7 mouse cellular contexts compared by ENCODE assay signal in the genomic region with DNA sequence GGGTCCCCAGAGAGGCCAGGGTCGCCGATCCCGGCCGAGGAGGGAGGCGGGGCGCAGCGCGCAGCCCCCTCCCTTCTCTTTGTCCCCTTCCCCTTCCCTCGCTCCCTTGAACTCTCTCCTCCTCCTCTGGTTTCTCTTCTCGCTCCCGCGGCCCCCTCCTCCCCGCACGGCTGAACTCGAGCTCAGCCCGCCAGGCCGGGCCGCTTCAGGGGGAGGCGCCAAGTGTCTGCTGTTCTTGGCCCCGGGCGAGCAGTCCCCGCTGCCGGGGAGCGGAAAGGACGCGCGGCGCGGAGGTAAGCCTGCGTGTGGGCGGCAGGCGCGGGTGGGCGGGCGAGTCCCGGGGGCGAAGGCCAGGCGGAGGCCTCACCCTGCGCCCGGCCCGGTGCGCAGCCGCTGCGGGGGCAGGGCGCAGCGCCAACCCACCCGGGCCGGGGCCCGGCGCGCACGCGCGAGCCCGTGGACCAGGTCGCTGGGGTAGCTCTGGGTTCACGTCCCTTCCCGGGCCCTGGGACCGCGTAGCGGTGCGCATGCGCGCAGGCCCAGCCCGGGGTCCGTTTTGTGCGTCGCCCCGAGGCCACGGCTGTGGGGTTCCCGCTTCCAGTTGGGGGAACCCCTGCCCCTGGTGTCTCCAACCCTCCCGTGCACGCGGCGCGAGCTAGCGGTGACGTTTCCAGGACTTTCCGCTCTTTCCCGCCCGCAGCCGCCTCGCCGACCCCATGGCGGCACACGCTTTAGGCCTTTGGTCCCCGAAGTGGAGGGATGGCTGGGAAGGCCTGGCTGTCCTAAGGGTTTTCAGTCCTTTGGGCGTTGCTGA. TPM values are rescaled to one million over a fixed set of nuclear protein-coding genes. Genes with fewer than 3 reads are reported as not detected.
DNase-seq lines count a peak whose midpoint lies in the region; ATAC-seq and TF ChIP-seq lines count a peak whose summit lies in the region.

No protein-coding gene starts in this region.

- H3K27me3 ChIP-seq in intestine, postnatal 0 days (replicated peaks; ENCODE audit: control insufficient read depth, insufficient read depth, low read length) = no peaks in the 10 kb centered on the region
- H3K27me3 ChIP-seq in limb, embryonic 11.5 days (ENCODE audit: control insufficient read depth, insufficient read depth, low read length) = no peaks in the 10 kb centered on the region
- no peaks in the 10 kb centered on the region for H3K27me3 ChIP-seq in midbrain, embryonic 13.5 days
- no peaks in the 10 kb centered on the region for H3K27me3 ChIP-seq in small intestine, adult 2 months (ENCODE audit: control insufficient read depth, insufficient read depth, low read length)

- no peaks in the 10 kb centered on the region for H3K36me3 ChIP-seq in intestine, postnatal 0 days (ENCODE audit: control insufficient read depth, insufficient read depth)
- H3K36me3 ChIP-seq in limb, embryonic 11.5 days (ENCODE audit: control insufficient read depth, insufficient read depth, low read length) = no peaks in the 10 kb centered on the region
- peaks cover 6% of the 10 kb centered on the region; the same call in 1 of the 2 replicates for H3K36me3 ChIP-seq in midbrain, embryonic 13.5 days
- no peaks in the 10 kb centered on the region for H3K36me3 ChIP-seq in small intestine, adult 2 months (ENCODE audit: control insufficient read depth, insufficient read depth, low read length)

- no peaks in the 10 kb centered on the region for H3K9me3 ChIP-seq in intestine, postnatal 0 days (ENCODE audit: control insufficient read depth)
- no peaks in the 10 kb centered on the region for H3K9me3 ChIP-seq in limb, embryonic 11.5 days (ENCODE audit: control insufficient read depth, low read length)
- H3K9me3 ChIP-seq in midbrain, embryonic 13.5 days = 0 out of 2 replicates have a peak, but pooled peaks cover 5% of the 10 kb centered on the region

- peak overlapping the region; percentile 96 for H3K9ac ChIP-seq in intestine, postnatal 0 days (ENCODE audit: low read depth, low read length)
- peak overlapping the region; percentile 97 for H3K9ac ChIP-seq in limb, embryonic 11.5 days (ENCODE audit: low read length)
- H3K9ac ChIP-seq in midbrain, embryonic 13.5 days (replicated peaks) = peak overlapping the region; percentile 97

- H3K4me3 ChIP-seq in intestine, postnatal 0 days (ENCODE audit: low read depth, low read length) = peak overlapping the region; percentile 80
- H3K4me3 ChIP-seq in limb, embryonic 11.5 days (ENCODE audit: low read depth, low read length) = peak overlapping the region; percentile 48
- peak overlapping the region; percentile 76 for H3K4me3 ChIP-seq in midbrain, embryonic 13.5 days (replicated peaks)
- peak overlapping the region; percentile 89 for H3K4me3 ChIP-seq in small intestine, adult 2 months (ENCODE audit: low read depth, low read length)

- peak; percentile 76 for ATAC-seq in granulocyte monocyte progenitor cell, adult 5-6 weeks (replicated peaks; ENCODE audit: poor library complexity, severe bottlenecking)
- ATAC-seq in intestine, postnatal 0 days = peak; percentile 94
- ATAC-seq in limb, embryonic 11.5 days (ENCODE audit: insufficient number of reproducible peaks, low FRiP score, low TSS enrichment, low read depth) = peak; percentile 91
- ATAC-seq in midbrain, embryonic 13.5 days = peak; percentile 96

- peak; percentile 79 for TF ChIP-seq POLR2A in small intestine, adult 2 months (IDR thresholded peaks at IDR 0.05; ENCODE audit: low read depth, low read length)

- under 1% methylated on average over 84 of the region's 88 CpGs for WGBS in intestine, postnatal 0 days
- under 1% methylated on average over 66 of the region's 88 CpGs for WGBS in limb, embryonic 11.5 days
- 1% methylated on average over 82 of the region's 88 CpGs for WGBS in midbrain, embryonic 13.5 days
- under 1% methylated on average over 88 of the region's 88 CpGs for WGBS in small intestine, adult 2 months

- peak overlapping the region; percentile 96 for H3K27ac ChIP-seq in intestine, postnatal 0 days (ENCODE audit: low read depth, low read length)
- H3K27ac ChIP-seq in limb, embryonic 11.5 days (replicated peaks; ENCODE audit: low read depth, low read length) = peak overlapping the region; percentile 99
- peak overlapping the region; percentile 99 for H3K27ac ChIP-seq in midbrain, embryonic 13.5 days
- peak overlapping the region; percentile 94 for H3K27ac ChIP-seq in small intestine, adult 2 months (ENCODE audit: insufficient read depth, low read depth, low read length)

- TF ChIP-seq CTCF in intestine, postnatal 0 days (IDR thresholded peaks at IDR 0.05; ENCODE audit: low read depth) = no peak
- no peak for TF ChIP-seq CTCF in small intestine, adult 2 months (IDR thresholded peaks at IDR 0.05; ENCODE audit: extremely low read depth, insufficient read length, insufficient replicate concordance, low read depth, low read length)

- H3K4me1 ChIP-seq in intestine, postnatal 0 days (replicated peaks; ENCODE audit: control insufficient read depth, insufficient read depth, low read length) = no peaks in the 10 kb centered on the region
- H3K4me1 ChIP-seq in limb, embryonic 11.5 days (ENCODE audit: control insufficient read depth, insufficient read depth, low read length) = peaks cover 11% of the 10 kb centered on the region
- H3K4me1 ChIP-seq in midbrain, embryonic 13.5 days (replicated peaks) = peaks cover 31% of the 10 kb centered on the region
- H3K4me1 ChIP-seq in small intestine, adult 2 months (ENCODE audit: control insufficient read depth, insufficient read depth, insufficient read length, low read length) = peaks cover 8% of the 10 kb centered on the region; the same call in 1 of the 2 replicates

- peak overlapping the region; percentile 75 for H3K4me2 ChIP-seq in intestine, postnatal 0 days (replicated peaks; ENCODE audit: low read depth)
- peak overlapping the region; percentile 87 for H3K4me2 ChIP-seq in limb, embryonic 11.5 days (ENCODE audit: low read depth, severe bottlenecking)
- peak overlapping the region; percentile 81 for H3K4me2 ChIP-seq in midbrain, embryonic 13.5 days (replicated peaks)

- peak; percentile 76 for DNase-seq in adrenal gland, adult 8-10 months
- peak; percentile 90 for DNase-seq in embryo, embryonic 11 days
- DNase-seq in limb, embryonic 11.5 days (ENCODE audit: low spot score) = peak; percentile 87

RNA-seq across cellular contexts. Expression of gene Rcbtb2, which starts 20.3 kb away (rescaled TPM):
- total RNA-seq in adrenal gland, adult 8-10 months (2022) = 10 to 100 TPM; 30.0 to 45.1 (median 35.5) TPM
- total RNA-seq in granulocyte monocyte progenitor cell, adult 5-6 weeks (2014; fragmentation: Nextera tagmentation) = 33.5 and 57.3 TPM in 2 replicates
- total RNA-seq in granulocyte monocyte progenitor cell, adult 5-6 weeks (2017) = 28.0 and 35.6 TPM in 2 replicates
- 31.8 and 32.2 TPM in 2 replicates for polyA plus RNA-seq in intestine, postnatal 0 days (2015; fragmentation: Nextera tagmentation; extraction: Ambion mirVana)
- polyA plus RNA-seq in limb, embryonic 11.5 days (2014; fragmentation: Nextera tagmentation; extraction: Ambion mirVana) = 205 and 216 TPM in 2 replicates
- polyA plus RNA-seq in midbrain, embryonic 13.5 days (2015; fragmentation: Nextera tagmentation; extraction: Ambion mirVana) = 103 and 104 TPM in 2 replicates
- polyA plus RNA-seq in small intestine, adult 2 months (2012; rRNA removed) = 6.4 and 10.1 TPM in 2 replicates

Comparison
In these comparisons a context has a peak if more than half of its experiments do, and no peak if none do; other contexts are left out.
1. Peak in every context shown above with its lines: DNase-seq, ATAC-seq, H3K4me3 ChIP-seq and H3K27ac ChIP-seq.